Mouse (Mus musculus): ENCODE results near the gene Grap2.

DNA sequence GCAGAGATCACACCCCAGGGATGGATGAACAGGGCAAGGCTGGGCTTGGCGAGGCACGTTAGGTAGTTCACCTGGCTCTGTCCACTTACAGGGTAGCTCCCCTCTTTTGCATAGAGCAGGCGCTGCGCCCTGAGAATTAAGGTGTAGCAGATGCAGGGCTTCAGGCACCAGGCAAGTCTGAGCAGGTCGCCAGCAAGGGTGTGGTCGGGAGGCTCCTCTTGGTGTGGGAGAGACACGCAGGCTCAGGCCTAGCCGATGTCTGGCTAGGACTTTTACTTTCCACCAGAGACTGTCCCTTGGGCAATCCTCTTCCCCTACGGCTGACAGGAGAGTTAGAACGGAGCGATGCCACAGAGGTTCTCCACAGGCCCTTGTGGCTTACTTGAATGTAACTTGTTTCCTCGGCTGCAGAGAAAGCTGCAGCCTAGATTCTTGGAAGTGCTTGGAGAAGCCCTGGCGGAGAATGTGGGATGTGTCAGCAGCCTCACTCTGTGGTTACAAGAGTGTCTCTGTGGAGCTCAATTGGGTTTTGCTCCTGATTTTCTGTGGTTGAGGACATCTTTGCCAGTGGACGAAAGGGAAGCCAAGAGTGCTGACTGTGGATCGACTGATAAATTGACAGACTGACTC is 76.7 kb downstream of the Grap2 start:
- TF ChIP-seq MAX (IDR thresholded peaks at IDR 0.05; ENCODE audit: low read depth) = no peak
- no peak for TF ChIP-seq E2F4 (IDR thresholded peaks at IDR 0.05; ENCODE audit: insufficient read depth)
- no peak for TF ChIP-seq CEBPB (IDR thresholded peaks at IDR 0.05; ENCODE audit: insufficient read depth, poor library complexity, severe bottlenecking)
- TF ChIP-seq MYOG (IDR thresholded peaks at IDR 0.05; ENCODE audit: control insufficient read depth in 1 of 3, insufficient read depth in 1 of 3, insufficient read length in 2 of 3, low read depth in 2 of 3) = no peak
- no peak for TF ChIP-seq TCF12 (IDR thresholded peaks at IDR 0.05; ENCODE audit: insufficient read depth, poor library complexity, severe bottlenecking)
- TF ChIP-seq POLR2A (IDR thresholded peaks at IDR 0.05; ENCODE audit: insufficient read length, low read depth) = no peak

Data from myocyte (in vitro differentiated cells).